Mouse (Mus musculus) bone marrow macrophage, adult 2 months (primary cell): ENCODE results near the gene Mfsd6l.

ENCODE experiments used
- CTCF ChIP-seq: IDR thresholded peaks from 2 replicates; pipeline ENCODE4 v1.5.1; 2012; ENCODE audit warnings: low read depth, mild to moderate bottlenecking, low read length, moderate library complexity
- POLR2A ChIP-seq: IDR thresholded peaks from 2 replicates; pipeline ENCODE4 v1.6.1; 2012; ENCODE audit warnings: mild to moderate bottlenecking, low read depth, low read length, borderline replicate concordance

DNA sequence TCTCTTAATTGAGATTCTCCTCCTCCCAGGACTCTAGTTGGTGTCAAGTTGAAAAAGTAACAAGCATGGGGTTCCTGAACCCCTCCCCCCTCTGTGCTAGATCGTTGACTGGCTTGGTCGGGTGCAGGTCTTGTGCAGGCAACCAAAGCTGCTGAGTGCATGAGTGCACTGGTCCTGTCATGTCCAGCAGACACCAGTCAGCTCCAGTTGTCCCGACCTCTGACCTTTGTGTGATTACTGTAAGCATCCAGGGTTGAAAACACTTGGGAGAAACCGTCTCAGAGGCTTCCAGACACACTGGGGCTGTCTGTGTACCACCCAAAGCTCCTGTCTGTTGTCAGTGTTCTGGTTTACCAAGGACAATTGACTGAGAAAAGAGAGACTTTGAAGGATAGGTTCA, 5.6 kb upstream of the Mfsd6l start:
- TF ChIP-seq POLR2A (no peak), CTCF (no peak)
